Mouse (Mus musculus) limb, embryonic 10.5 days (tissue): ENCODE measurements around the gene Ascc2. TPM values are rescaled to one million over a fixed set of nuclear protein-coding genes. Genes with fewer than 3 reads are reported as not detected.

Experiments used
- DNase-seq: peaks from one replicate; pipeline ENCODE4 v3.0.0-alpha.2; 2017; ENCODE audit warnings: low spot score
- H3K27ac ChIP-seq: fragments of 300-500 bp; sonication (generic); 2 replicates; pipeline ENCODE4 v1.5.1; 2016; ENCODE audit warnings: mild to moderate bottlenecking
- H3K27me3 ChIP-seq: fragments of 300-500 bp; sonication (generic); 2 replicates; pipeline ENCODE4 v1.6.1; 2016; ENCODE audit warnings: low read depth, mild to moderate bottlenecking; ENCODE audit not compliant: poor library complexity, severe bottlenecking
- H3K36me3 ChIP-seq: fragments of 300-500 bp; sonication (generic); 2 replicates; pipeline ENCODE4 v1.6.1; 2016; ENCODE audit warnings: mild to moderate bottlenecking, moderate library complexity
- H3K4me1 ChIP-seq: fragments of 300-500 bp; sonication (generic); 2 replicates; pipeline ENCODE4 v1.6.1; 2016
- H3K4me3 ChIP-seq: fragments of 300-500 bp; sonication (generic); 2 replicates; pipeline ENCODE4 v1.5.1; 2016; ENCODE audit warnings: mild to moderate bottlenecking, moderate library complexity
- H3K9me3 ChIP-seq: fragments of 300-500 bp; sonication (generic); replicated peaks from 2 replicates; pipeline ENCODE4 v1.6.1; 2016; ENCODE audit warnings: mild to moderate bottlenecking
- WGBS: fragments of 180-500 bp; shearing (Covaris S2); methylation state at CpG from one replicate; pipeline ENCODE4 v1.1.7; 2016; 5-methylcytosine and 5-hydroxymethylcytosine counted together
- polyA plus RNA-seq: library from polyadenylated mRNA; unstranded; fragments of >200 nt; fragmentation: Nextera tagmentation; extraction: Ambion mirVana; gene quantifications from 2 replicates; pipeline ENCODE4 v1.2.1, GENCODE M21; 2016

The Ascc2 gene
- polyA plus RNA-seq, 1 experiment from 2014 or later, result 40.5 TPM

DNA sequence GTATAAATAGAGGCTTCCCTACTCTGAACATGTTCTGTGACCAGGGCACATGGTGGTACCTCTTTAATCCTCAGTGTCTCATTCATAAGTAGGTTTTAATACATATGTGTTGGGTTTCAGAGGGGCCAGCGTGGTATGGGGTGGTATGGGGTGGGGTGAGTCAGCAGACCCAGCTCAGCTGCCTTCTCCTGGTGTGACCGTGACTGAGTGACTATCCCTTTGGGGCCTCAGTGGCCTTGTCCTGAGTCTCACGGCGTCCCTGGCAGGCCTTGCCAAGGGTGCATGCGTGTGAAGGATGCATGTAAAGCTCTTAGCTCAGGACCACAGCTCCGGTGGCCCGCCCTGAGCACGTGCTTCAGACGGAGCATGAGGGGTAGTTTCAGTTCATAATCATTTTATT lies 82.4 kb downstream of the Ascc2 start:
- Histone ChIP-seq H3K9me3 (no peaks in the 10 kb centered on the region), H3K27me3 (no peaks in the 10 kb centered on the region), H3K27ac (no peak overlapping the region), H3K36me3 (peaks cover 26% of the 10 kb centered on the region), H3K4me3 (no peak overlapping the region), H3K4me1 (peaks cover 19% of the 10 kb centered on the region)
- DNase-seq, result no peak
- WGBS, result 94% methylated on average over 9 of the region's 9 CpGs

DNA sequence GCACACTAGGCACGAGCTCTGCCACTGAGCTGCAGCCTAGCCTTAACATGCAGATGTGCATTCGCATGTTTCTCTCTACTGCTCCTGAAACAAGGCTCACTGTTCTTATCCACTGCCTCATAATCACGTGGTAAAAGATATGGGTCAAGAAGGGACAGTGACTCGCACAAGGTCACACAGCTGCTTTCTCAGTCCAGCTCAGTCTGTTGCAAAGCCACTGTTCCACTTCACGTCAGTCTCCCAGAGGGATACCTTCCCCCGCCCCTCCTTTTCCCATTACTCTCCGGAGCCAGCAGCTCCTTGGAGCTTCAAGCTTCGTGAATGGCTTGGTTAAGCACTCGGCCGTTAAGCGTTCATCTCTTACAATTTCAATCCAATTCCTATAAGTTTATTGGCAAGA lies 82.8 kb downstream of the Ascc2 start:
- Histone ChIP-seq H3K4me1 (peaks cover 19% of the 10 kb centered on the region), H3K27me3 (no peaks in the 10 kb centered on the region), H3K36me3 (peaks cover 28% of the 10 kb centered on the region), H3K4me3 (no peak overlapping the region), H3K27ac (no peak overlapping the region), H3K9me3 (no peaks in the 10 kb centered on the region)
- 72% methylated on average over 11 of the region's 11 CpGs for WGBS
- DNase-seq, result no peak

DNA sequence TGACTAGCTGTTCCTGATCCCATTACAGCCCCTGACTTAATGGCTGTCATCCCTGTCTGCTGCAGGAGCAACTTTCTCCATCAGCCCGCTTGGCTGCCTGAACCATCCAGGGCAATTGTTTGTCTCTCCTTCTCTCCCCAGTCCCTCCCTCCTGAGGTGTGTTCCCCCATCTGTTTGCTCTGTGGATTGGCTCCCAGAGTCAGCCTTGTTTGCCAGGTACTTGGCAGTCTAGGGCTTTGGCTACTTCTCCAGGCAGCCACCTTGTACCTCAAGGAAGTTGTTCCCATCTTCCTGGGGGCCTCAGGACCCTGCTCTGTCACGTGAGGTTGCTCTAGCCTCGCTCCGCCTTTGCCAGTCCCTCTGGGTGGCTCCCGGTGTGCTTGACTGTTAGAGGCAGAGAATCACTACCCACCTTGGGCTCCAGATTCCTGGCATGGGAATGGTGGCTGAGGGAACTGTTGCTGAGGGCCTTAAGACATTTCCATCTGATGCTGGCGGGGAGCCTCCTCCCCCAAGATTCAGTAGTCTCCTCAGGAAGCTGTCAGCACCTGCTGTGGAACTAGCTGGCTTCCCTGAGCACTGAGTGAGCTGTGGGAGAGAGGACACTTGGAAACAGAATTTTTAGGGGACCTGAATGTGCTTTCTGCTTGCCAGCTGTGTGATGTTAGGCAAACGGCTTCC lies 83.5 kb downstream of the Ascc2 start:
- WGBS, result 55% methylated on average over 7 of the region's 7 CpGs
- no peaks in the 10 kb centered on the region for H3K9me3 ChIP-seq
- H3K4me3 ChIP-seq, result no peak overlapping the region
- H3K4me1 ChIP-seq, result peaks cover 19% of the 10 kb centered on the region
- H3K27ac ChIP-seq, result no peak overlapping the region
- H3K36me3 ChIP-seq, result peaks cover 35% of the 10 kb centered on the region
- no peak for DNase-seq
- no peaks in the 10 kb centered on the region for H3K27me3 ChIP-seq

DNA sequence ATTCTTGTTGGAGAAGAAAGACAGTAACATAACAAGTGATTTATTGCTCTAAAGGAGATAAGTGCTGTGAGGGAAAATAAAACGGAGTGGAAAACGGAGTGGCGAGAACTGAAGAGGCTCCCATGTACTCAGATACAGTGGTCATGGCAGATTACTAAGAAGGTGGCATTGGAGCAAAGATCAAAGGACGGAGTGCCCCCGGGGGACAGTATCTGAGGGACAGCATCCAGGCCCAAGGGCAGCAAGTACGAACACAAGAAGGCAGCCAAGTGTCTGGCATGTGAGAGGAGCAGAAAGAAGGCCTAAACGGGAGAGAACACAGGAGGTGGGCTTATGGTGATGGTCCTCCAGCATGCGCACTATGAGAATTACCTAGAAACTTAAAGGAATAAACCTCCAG lies 84.2 kb downstream of the Ascc2 start:
- H3K27me3 ChIP-seq, result no peaks in the 10 kb centered on the region
- DNase-seq, result no peak
- peaks cover 19% of the 10 kb centered on the region for H3K4me1 ChIP-seq
- no peaks in the 10 kb centered on the region for H3K9me3 ChIP-seq
- 79% methylated on average over 8 of the region's 8 CpGs for WGBS
- H3K4me3 ChIP-seq, result no peak overlapping the region
- peaks cover 42% of the 10 kb centered on the region for H3K36me3 ChIP-seq
- no peak overlapping the region for H3K27ac ChIP-seq

- Histone ChIP-seq H3K4me1 (peaks cover 13% of the 10 kb centered on the region; the same call in 1 of the 2 replicates), H3K9me3 (no peaks in the 10 kb centered on the region), H3K27me3 (0 out of 2 replicates have a peak, but pooled peaks cover under 1% of the 10 kb centered on the region), H3K36me3 (peaks cover 27% of the 10 kb centered on the region), H3K4me3 (no peak overlapping the region), H3K27ac (no peak overlapping the region)
- no peak for DNase-seq
- WGBS, result 83% methylated on average over 12 of the region's 12 CpGs
Observed at GRCm38 (mm10) chr11:4729603-4730002, 92.1 kb downstream of the Ascc2 start.

- peaks cover 18% of the 10 kb centered on the region for H3K4me1 ChIP-seq
- 0 out of 2 replicates have a peak, but pooled peaks cover 5% of the 10 kb centered on the region for H3K27me3 ChIP-seq
- no peak overlapping the region for H3K27ac ChIP-seq
- peaks cover 24% of the 10 kb centered on the region for H3K36me3 ChIP-seq
- H3K9me3 ChIP-seq, result no peaks in the 10 kb centered on the region
- H3K4me3 ChIP-seq, result no peak overlapping the region
- WGBS, result 78% methylated on average over 6 of the region's 6 CpGs
- DNase-seq, result no peak
Observed at GRCm38 (mm10) chr11:4730096-4730495, 92.5 kb downstream of the Ascc2 start.

- 68% methylated on average over 5 of the region's 5 CpGs for WGBS
- H3K36me3 ChIP-seq, result peaks cover 16% of the 10 kb centered on the region; the same call in 1 of the 2 replicates
- H3K4me1 ChIP-seq, result peaks cover 26% of the 10 kb centered on the region
- H3K27ac ChIP-seq, result no peak overlapping the region
- H3K27me3 ChIP-seq, result 0 out of 2 replicates have a peak, but pooled peaks cover 13% of the 10 kb centered on the region
- H3K9me3 ChIP-seq, result no peaks in the 10 kb centered on the region
- DNase-seq, result no peak
- H3K4me3 ChIP-seq, result no peak overlapping the region
Observed at GRCm38 (mm10) chr11:4730913-4731312, 93.4 kb downstream of the Ascc2 start.

GRCm38 (mm10) chr11:4731781-4732180 lies 94.2 kb downstream of the Ascc2 start:
- 66% methylated on average over 7 of the region's 7 CpGs for WGBS
- H3K27ac ChIP-seq, result no peak overlapping the region

DNA sequence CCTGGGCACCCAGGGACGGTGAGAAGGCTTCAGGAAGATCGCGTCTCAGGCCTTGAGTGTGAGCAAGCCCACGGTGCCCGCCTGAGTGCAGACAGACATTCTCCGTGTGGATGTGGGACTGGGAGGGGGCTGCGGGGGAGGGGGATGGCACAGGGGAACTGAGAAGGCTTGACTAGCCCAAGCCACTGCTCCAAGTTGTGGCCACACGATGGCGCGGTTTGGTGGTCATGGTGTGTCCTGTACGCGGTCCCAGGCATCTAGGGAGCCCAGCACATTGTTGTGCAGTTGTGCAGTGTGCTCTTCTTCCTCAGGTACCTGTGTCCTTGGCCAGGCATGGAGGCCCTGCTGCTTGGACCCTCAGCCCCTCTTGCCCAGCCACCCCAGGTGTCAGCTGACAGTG lies 96.6 kb downstream of the Ascc2 start:
- 41% methylated on average over 12 of the region's 12 CpGs for WGBS
- peak; percentile 53 for DNase-seq

More at GRCm38 (mm10) chr11:4731781-4732180, 94.2 kb downstream of the Ascc2 start:
- Histone ChIP-seq H3K4me3 (no peak overlapping the region), H3K9me3 (no peaks in the 10 kb centered on the region), H3K27me3 (0 out of 2 replicates have a peak, but pooled peaks cover 13% of the 10 kb centered on the region), H3K4me1 (peaks cover 33% of the 10 kb centered on the region), H3K36me3 (0 out of 2 replicates have a peak, but pooled peaks cover 7% of the 10 kb centered on the region)
- DNase-seq, result no peak

More for the DNA sequence above, 96.6 kb downstream of the Ascc2 start:
- Histone ChIP-seq H3K9me3 (no peaks in the 10 kb centered on the region), H3K27me3 (peaks cover 18% of the 10 kb centered on the region; the same call in 1 of the 2 replicates), H3K36me3 (peaks cover 15% of the 10 kb centered on the region), H3K4me1 (peaks cover 33% of the 10 kb centered on the region), H3K4me3 (no peak overlapping the region), H3K27ac (no peak overlapping the region)

Other genes with a start within 250 kb of the Ascc2 start
- gene Hormad2, start 196.6 kb upstream of the Ascc2 start, polyA plus RNA-seq, result 0.78 and 0.99 TPM in 2 replicates
- 26.6 and 31.4 TPM in 2 replicates for gene Mtmr3, start 42.9 kb upstream of the Ascc2 start, polyA plus RNA-seq
- not detected in 2 replicates for gene Gm11032, start 17.7 kb upstream of the Ascc2 start, polyA plus RNA-seq
- 672 and 718 TPM in 2 replicates for gene Uqcr10, start 66.6 kb downstream of the Ascc2 start, polyA plus RNA-seq
- 83.0 and 83.7 TPM in 2 replicates for gene Zmat5, start 66.9 kb downstream of the Ascc2 start, polyA plus RNA-seq
- gene Cabp7, start 109.0 kb downstream of the Ascc2 start, polyA plus RNA-seq, result 0.10 and 0.13 TPM in 2 replicates
- gene Nf2, start 211.8 kb downstream of the Ascc2 start, polyA plus RNA-seq, result 61.4 and 63.8 TPM in 2 replicates
- 75.9 and 84.2 TPM in 2 replicates for gene Nipsnap1, start 236.2 kb downstream of the Ascc2 start, polyA plus RNA-seq